Mouse (Mus musculus): Measurements from ENCODE around the gene Rapgef4.

- TF ChIP-seq CTCF (IDR thresholded peaks at IDR 0.05; ENCODE audit: low read depth, low read length) (no peak), POLR2A (IDR thresholded peaks at IDR 0.05; ENCODE audit: extremely low read depth, insufficient read depth, low read length) (no peak)
Observed at GRCm38 (mm10) chr2:71941721-71942087, 39.3 kb upstream of the Rapgef4 start.

Data from liver, adult 2 months (tissue).